Mouse (Mus musculus) stomach, postnatal 0 days (tissue): ENCODE measurements around the gene Gm4869. TPM values are rescaled to one million over a fixed set of nuclear protein-coding genes. Genes with fewer than 3 reads are reported as not detected.

Source experiments
- ATAC-seq: fragments of 200-750 bp; cut with Nextera tagmentation; 2 replicates; pipeline ENCODE4 v1.8.0; 2017; ENCODE audit not compliant: low FRiP score, low TSS enrichment
- DNase-seq: peaks from one replicate; pipeline ENCODE4 v3.0.0-alpha.2; 2016; ENCODE audit warnings: low spot score
- H3K27ac ChIP-seq: fragments of 300-500 bp; sonication (generic); replicated peaks from 2 replicates; pipeline ENCODE4 v1.5.1; 2014; ENCODE audit warnings: mild to moderate bottlenecking, control low read depth
- H3K27me3 ChIP-seq: fragments of 300-500 bp; sonication (generic); 2 replicates; pipeline ENCODE4 v1.6.1; 2014; ENCODE audit warnings: low read length; ENCODE audit not compliant: control insufficient read depth, insufficient read depth
- H3K36me3 ChIP-seq: fragments of 300-500 bp; sonication (generic); 2 replicates; pipeline ENCODE4 v1.6.1; 2014; ENCODE audit warnings: low read length, mixed read lengths; ENCODE audit not compliant: control insufficient read depth, insufficient read depth
- H3K4me1 ChIP-seq: fragments of 300-500 bp; sonication (generic); replicated peaks from 2 replicates; pipeline ENCODE4 v1.6.1; 2014; ENCODE audit warnings: antibody characterized with exemption; ENCODE audit not compliant: control insufficient read depth, insufficient read depth
- H3K4me2 ChIP-seq: fragments of 300-500 bp; sonication (generic); replicated peaks from 2 replicates; pipeline ENCODE4 v1.6.1; 2014; ENCODE audit warnings: low read depth, mild to moderate bottlenecking, control low read depth, moderate library complexity
- H3K4me3 ChIP-seq: fragments of 300-500 bp; sonication (generic); 2 replicates; pipeline ENCODE4 v1.5.1; 2014; ENCODE audit warnings: low read depth, low read length, control low read depth
- H3K9ac ChIP-seq: fragments of 300-500 bp; sonication (generic); 2 replicates; pipeline ENCODE4 v1.6.1; 2014; ENCODE audit warnings: mild to moderate bottlenecking, low read length, control low read depth, mixed read lengths
- H3K9me3 ChIP-seq: fragments of 300-500 bp; sonication (generic); 2 replicates; pipeline ENCODE4 v1.6.1; 2016; ENCODE audit warnings: low read length; ENCODE audit not compliant: control insufficient read depth
- CTCF ChIP-seq: IDR thresholded peaks from 2 replicates; pipeline ENCODE4 v1.5.1; 2016; ENCODE audit warnings: antibody characterized with exemption, low read depth, mild to moderate bottlenecking, moderate library complexity
- EP300 ChIP-seq: optimal IDR thresholded peaks from 2 replicates; pipeline ENCODE3; 2016; ENCODE audit warnings: antibody characterized with exemption
- WGBS: fragments of 180-500 bp; shearing (Covaris S2); extraction: QIAGEN DNeasy Blood & Tissue Kit; methylation state at CpG from one replicate; pipeline ENCODE4 v1.1.7; 2014; 5-methylcytosine and 5-hydroxymethylcytosine counted together
- polyA plus RNA-seq: library from polyadenylated mRNA; unstranded; fragments of >200 nt; fragmentation: Nextera tagmentation; extraction: Ambion mirVana; gene quantifications from 2 replicates; pipeline ENCODE4 v1.2.1, GENCODE M21; 2015

Gm4869 gene
- polyA plus RNA-seq, 1 experiment from 2014 or later, result not detected

DNA sequence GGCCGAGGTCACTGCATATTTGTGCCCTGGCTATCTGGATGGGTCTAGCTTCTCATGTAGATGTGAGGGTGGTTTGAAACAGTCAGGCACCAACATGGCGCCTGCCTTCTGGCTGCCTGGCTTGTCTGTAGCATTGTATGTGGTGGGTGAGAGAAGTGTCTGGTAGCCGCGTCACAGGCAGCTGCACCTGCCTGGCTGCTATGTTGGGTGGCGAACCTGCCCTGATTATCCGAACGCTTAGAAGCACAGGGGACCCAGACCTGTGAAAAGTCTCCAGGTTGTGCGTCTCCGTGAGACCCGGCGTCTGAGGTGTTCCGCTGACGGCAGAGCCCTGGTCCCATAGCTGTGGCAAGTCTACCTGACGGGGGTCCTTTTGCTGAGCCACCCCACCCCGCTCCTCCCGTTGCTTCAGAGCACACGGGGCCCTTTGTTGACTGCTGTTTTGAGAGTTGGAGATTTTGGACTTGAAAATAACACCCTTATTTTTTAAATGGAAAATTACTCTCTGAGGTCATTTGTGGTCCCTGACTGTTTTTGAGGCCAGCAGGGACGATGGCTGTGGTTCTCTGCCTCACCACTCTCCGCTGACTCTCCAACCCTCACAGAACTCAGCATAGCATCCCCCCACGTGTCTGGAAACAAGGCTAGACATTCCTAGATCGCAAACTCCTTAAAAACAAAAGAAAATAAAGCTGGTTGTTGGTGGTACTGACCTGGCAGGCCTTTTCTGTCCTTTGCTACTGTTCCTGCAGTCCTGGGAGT, 71.9 kb downstream of the Gm4869 start:
- no peaks in the 10 kb centered on the region for H3K4me1 ChIP-seq
- H3K9ac ChIP-seq, result no peak overlapping the region
- TF ChIP-seq CTCF (no peak), EP300 (no peak)
- no peaks in the 10 kb centered on the region for H3K9me3 ChIP-seq
- 86% methylated on average over 21 of the region's 21 CpGs for WGBS
- no peak overlapping the region for H3K4me3 ChIP-seq
- DNase-seq, result no peak
- H3K4me2 ChIP-seq, result no peak overlapping the region
- no peak for ATAC-seq
- no peak overlapping the region for H3K27ac ChIP-seq
- H3K36me3 ChIP-seq, result no peaks in the 10 kb centered on the region
- no peaks in the 10 kb centered on the region for H3K27me3 ChIP-seq

DNA sequence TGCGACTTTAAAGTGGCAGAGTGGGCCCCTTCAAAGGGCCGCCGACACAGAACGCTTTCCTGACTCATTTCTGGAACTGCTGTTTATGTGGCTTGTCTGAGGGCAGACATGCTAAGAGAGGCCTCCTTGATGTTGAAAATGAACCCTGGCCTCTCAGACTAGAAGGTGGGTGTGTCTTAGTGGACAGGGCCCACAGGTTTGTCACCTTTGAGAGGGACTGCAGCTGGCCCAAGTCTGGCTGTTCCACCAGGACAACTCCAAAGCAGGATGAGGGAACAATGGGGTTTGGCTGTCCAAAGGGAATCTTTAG, 72.4 kb downstream of the Gm4869 start:
- H3K36me3 ChIP-seq, result no peaks in the 10 kb centered on the region
- H3K4me3 ChIP-seq, result no peak overlapping the region
- 50% methylated on average over 4 of the region's 4 CpGs for WGBS
- H3K27ac ChIP-seq, result no peak overlapping the region
- ATAC-seq (no peak), DNase-seq (no peak)
- no peak overlapping the region for H3K9ac ChIP-seq
- no peaks in the 10 kb centered on the region for H3K27me3 ChIP-seq
- no peak overlapping the region for H3K4me2 ChIP-seq
- H3K9me3 ChIP-seq, result no peaks in the 10 kb centered on the region
- no peaks in the 10 kb centered on the region for H3K4me1 ChIP-seq
- TF ChIP-seq CTCF, result no peak
- TF ChIP-seq EP300, result no peak

GRCm38 (mm10) chr5:140521196-140521595, 75.8 kb downstream of the Gm4869 start:
- Histone ChIP-seq H3K27ac (no peak overlapping the region), H3K4me3 (no peak overlapping the region), H3K4me2 (no peak overlapping the region), H3K36me3 (peaks cover 15% of the 10 kb centered on the region; the same call in 1 of the 2 replicates), H3K9ac (no peak overlapping the region), H3K27me3 (no peaks in the 10 kb centered on the region), H3K9me3 (no peaks in the 10 kb centered on the region), H3K4me1 (no peaks in the 10 kb centered on the region)
- 95% methylated on average over 1 of the region's 1 CpGs for WGBS
- ATAC-seq (no peak), DNase-seq (no peak)
- TF ChIP-seq EP300, result no peak
- no peak for TF ChIP-seq CTCF

- Histone ChIP-seq H3K4me2 (no peak overlapping the region), H3K9me3 (no peaks in the 10 kb centered on the region), H3K36me3 (peaks cover 20% of the 10 kb centered on the region), H3K4me1 (no peaks in the 10 kb centered on the region), H3K27ac (no peak overlapping the region), H3K4me3 (no peak overlapping the region), H3K27me3 (no peaks in the 10 kb centered on the region), H3K9ac (no peak overlapping the region)
- no peak for ATAC-seq
- 97% methylated on average over 2 of the region's 2 CpGs for WGBS
- DNase-seq, result no peak
- TF ChIP-seq EP300 (no peak), CTCF (no peak)
Observed at GRCm38 (mm10) chr5:140526754-140527153, 81.3 kb downstream of the Gm4869 start.

DNA sequence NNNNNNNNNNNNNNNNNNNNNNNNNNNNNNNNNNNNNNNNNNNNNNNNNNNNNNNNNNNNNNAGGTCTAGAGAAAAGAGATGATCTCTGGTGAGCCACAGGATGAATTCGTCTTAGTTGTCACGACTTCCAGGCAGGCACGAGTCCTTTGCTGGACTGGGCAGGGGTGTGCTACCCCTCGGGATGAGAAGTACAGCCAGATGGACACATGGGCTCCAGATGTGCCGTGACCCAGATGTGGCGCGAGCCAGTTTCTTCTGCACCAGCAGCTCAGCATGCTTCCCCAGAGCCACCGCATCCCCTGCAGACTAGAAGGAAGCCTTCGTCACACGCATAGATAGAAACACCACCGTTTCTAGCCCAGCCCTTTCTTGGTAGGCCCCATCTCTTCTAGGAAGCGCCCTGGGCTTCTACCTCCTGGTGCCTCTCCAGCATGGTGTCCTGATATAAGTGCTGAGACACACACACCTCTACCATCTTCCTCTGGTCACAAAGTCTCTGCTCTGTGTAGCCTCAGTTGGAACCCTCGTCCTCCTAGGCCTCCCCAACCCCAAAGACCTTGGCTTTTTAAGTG, 92.8 kb downstream of the Gm4869 start:
- H3K4me1 ChIP-seq, result no peaks in the 10 kb centered on the region
- no peaks in the 10 kb centered on the region for H3K36me3 ChIP-seq
- WGBS, result 72% methylated on average over 13 of the region's 13 CpGs

DNA sequence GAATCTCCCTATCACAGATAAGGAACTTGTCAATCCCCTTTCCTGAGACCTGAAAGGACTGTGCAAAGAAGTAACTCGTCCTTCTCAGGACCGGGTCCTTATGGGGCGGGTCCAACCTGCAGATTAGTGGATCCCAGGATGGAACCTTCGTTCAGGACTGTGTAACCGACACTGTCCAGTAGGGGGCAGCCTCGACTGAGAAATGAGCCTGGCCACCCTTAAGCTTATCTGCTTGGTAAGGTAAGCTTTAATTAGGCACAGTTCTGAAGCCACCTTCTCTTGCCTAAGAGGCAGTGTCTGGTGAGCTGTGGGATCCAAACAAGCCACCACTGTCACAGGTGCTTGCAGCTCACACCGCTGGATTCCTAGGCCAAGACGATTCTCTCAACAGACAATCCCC, 94.7 kb downstream of the Gm4869 start:
- DNase-seq (peak; percentile 82), ATAC-seq (peak; percentile 63; the same call in 1 of the 2 replicates)
- Histone ChIP-seq H3K36me3 (no peaks in the 10 kb centered on the region), H3K27ac (no peak overlapping the region), H3K4me1 (no peaks in the 10 kb centered on the region), H3K9ac (no peak overlapping the region), H3K9me3 (no peaks in the 10 kb centered on the region), H3K4me3 (no peak overlapping the region), H3K27me3 (no peaks in the 10 kb centered on the region), H3K4me2 (no peak overlapping the region)
- WGBS, result 18% methylated on average over 8 of the region's 8 CpGs
- peak; percentile 96 for TF ChIP-seq CTCF
- no peak for TF ChIP-seq EP300

More for the DNA sequence above, 92.8 kb downstream of the Gm4869 start:
- ATAC-seq, result no peak
- H3K27ac ChIP-seq, result no peak overlapping the region
- DNase-seq, result no peak
- no peak for TF ChIP-seq EP300
- no peak for TF ChIP-seq CTCF
- no peak overlapping the region for H3K9ac ChIP-seq
- no peak overlapping the region for H3K4me3 ChIP-seq
- no peaks in the 10 kb centered on the region for H3K9me3 ChIP-seq
- no peak overlapping the region for H3K4me2 ChIP-seq
- no peaks in the 10 kb centered on the region for H3K27me3 ChIP-seq
